Mouse (Mus musculus) R1 (cell line): ENCODE results near the gene Gm17409.

ENCODE experiments used
- DNase-seq: peaks from one replicate; pipeline ENCODE4 v3.0.0-alpha.2; 2018; ENCODE audit warnings: low read depth, low spot score

Gm17409 gene

DNA sequence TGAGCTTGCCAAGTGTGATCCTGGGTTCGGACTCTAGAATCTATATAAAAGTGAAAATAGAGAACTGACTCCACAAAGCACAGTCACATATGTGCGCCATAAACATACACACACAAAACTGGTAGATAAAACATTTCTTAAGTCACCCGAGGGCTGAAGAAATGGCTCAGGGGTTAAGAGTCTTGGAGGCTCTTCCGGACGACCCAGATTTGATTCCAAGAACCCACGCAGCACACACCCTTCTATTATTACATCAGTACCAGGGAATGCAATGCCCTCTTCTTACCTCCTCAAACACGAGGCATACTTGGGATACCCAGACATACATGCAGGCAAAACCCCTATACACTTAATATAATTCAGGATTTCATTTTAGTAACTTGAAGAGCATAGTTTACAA is at the start of gene Gm17409:
TSS of gene Gm17409 (plus strand) at position 301 of the 400 bp plus-strand sequence.
- no peak for DNase-seq

DNA sequence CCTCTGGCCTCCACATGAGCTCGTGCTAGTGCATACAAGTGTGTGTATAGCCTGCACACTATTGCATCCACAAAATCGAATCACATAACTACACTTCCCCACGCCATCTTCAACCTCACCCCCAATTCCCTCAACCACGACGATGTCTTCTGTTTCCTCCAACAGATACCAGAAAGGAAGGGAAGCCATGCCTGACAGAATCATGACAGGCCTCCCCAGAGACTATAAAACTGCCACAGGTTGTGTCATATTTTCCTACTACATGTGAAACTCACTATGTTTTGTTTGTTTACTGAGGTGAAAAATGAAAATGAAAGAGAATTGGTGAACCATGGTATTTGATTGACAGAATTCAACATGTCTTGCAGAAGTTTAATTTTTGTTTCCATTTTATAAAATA is 46.6 kb upstream of the Gm17409 start:
- DNase-seq = no peak

DNA sequence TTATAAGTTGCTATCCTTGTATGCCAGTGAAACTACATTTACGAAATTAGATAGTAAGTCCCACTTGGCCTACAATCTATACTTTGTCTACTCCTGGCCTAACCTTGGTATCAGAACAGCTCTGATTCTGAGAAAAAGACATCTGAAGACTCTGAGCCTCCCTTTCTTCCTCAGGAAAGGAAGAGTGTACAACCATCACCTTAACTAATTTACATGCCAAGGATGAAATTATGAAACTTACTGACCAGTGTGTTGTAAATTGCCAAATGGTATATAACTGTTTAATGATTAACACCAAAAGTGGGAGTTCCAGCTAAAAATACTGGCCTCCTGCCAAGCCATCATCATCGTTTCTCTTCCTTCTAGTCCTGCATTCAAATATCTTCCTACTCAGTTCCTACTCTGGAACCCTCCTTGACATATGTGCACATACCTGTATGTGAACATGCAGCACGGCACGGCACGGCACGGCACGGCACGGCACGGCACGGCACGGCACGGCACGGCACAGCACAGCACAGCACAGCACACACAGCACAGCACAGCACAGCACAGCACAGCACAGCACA is 44.4 kb upstream of the Gm17409 start:
- DNase-seq = no peak

DNA sequence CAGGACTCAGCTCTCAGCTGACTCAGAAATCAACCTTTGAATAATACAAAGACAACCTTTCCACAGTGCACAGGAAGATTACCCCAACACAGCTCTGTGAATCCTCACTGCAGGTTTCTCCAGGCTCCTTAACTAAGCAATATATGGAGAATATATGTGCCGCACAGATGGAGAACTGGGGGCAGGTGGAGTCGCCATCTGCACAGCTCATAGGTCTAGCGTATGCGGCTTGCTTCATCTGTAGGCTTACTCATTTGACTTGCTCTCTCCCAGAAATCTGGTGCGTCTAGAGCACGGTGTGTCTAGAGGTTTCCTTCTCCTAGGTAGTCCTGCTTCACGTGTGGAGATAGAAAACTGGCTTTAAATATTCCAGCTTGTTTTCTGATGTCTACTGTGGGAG is 37.7 kb upstream of the Gm17409 start:
- DNase-seq = no peak

DNA sequence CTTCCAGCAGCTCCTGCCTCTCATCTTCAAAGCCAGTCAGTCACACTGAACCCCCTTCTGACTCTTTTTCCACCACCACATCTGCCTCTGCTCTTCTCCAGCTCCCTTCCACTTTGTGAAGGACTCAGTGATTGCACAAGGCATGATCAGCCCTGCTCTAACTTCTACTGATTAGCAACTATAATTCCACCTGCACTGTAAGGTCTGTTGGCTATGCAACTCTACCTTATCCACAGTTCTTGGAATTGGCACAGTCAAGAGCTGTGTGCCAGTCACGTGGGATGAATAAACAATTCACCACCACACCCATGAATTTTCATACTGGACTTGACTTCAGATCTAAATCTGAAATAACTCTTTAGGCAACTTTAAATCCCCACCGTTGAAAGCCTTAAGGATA is 36.6 kb upstream of the Gm17409 start:
- no peak for DNase-seq

DNA sequence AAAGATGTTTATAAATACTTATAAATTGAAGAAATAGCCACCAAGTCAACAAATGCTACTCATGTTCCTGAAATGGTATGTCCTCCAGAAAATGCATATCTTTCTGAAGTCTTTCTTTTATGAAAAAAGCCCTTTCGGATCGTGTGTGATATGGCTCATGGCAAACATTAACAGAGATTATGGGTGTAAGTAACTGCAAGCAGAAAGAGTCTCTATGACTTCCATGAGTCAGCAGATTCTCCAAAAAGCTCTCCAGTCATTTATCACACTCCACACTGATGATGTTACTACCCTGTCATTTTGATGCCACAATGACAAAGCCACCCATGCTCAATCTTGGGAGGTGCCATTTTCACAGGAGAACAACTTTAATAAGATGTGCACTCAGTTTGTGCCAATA is 35.5 kb upstream of the Gm17409 start:
- DNase-seq = no peak

DNA sequence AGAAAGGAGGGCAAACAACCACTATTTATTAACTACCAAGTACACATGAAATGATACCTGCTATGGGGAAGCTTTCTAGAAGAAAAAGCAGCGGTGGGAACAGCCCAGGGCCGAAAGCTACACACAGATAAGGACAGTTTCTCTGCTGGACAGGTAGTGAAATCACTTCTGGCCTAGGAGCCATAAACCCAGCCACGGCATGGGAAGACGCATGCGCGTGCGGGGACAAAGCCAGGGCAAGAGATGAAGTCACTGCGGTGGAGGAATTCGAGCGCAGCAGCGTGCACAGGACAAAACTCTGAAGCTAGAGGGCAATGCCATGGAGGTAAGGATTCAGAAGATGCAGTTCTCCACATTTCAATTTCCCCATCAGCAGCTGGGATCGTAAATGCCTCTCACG is 34.4 kb upstream of the Gm17409 start:
- DNase-seq = no peak

DNA sequence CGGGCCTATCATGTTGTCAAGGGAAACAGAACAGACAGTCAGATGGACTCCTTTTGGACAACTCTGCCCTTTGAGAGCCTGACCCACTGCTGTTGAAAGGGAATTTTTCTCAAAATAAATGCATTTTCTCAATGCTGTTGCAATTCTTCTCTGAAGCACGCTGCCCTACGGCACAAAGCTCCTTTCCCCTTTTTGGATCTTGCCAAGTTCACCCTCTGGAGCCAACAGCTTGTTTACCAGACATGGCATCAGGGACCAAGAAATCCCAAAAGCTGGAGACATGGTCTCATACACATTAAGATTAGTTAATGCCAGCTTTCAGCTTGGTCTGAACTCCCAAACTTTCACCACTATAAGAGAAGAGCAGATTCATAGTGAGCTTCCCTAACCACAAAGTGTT is 33.0 kb upstream of the Gm17409 start:
- no peak for DNase-seq

DNA sequence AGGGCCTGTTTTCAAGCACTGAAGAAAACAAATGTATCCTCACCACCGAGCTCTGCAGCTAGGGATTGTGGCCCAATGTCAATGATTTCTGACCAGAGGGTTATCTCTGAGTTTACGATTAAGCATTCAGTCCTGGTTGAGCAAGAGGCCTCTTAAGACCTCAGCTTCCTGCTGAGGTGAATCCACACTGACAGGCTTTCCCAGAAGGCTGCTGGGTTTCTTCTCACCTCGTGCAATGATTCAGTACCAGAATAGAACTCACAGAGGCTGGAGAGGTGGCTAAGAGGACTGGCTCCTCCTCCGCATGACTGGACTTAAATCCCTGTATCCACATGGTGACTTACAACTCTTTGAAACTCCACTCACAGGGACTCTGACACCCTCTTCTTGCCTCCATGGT is 26.8 kb upstream of the Gm17409 start:
- no peak for DNase-seq

DNA sequence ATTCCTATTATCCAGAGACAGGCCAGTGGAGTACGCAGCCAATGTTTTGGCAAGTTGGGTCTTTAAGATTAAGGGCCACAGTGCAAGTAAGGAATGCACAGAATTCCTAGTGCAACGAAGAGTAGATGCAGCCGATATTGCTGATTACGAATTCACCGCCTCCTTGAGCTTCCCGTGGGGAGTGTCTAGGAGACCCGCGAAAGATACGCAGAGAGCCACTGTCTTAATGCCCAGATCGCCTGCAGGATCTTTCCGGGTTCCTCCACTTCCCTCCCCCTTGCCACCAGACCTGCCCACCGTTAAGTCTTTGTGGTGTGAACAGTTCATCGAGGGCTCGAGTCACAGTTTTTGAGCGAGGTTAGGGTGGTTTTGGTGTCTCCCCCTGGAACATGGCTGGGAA is 22.9 kb upstream of the Gm17409 start:
- no peak for DNase-seq

DNA sequence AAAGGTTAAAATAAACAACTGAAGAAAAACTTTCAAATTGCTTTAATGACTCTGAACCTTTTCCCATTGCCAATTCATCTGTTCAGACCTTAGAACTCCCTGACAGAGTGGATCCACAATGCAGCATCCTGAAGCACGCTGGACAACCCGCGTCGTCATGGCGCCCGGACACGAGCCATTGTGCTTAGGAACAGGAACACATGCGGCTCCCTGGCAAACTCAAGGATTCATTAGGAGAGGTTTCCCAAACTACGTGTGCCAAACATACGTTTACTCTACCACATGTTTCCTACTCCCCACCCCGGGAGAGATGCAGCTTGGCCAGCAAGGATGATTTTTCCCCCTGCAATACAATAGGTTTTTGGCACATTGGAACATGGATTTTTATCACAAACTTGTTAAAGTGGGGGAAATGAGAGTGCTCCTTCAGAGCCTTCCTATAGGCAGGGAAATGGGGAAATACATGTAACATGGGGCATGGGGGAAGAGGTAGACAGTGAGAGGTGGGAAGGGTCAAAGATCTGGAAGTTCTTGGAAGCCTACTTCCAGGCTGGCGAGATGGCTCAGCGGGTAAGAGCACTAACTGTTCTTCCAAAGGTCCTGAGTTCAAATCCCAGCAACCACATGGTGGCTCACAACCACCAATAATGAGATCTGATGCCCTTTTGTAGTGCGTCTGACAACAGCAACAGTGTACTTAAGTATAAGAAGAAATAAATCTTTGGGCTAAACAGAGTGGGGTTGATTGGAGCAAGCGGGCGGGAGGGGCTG is 15.6 kb upstream of the Gm17409 start:
- peak; percentile 46 for DNase-seq

DNA sequence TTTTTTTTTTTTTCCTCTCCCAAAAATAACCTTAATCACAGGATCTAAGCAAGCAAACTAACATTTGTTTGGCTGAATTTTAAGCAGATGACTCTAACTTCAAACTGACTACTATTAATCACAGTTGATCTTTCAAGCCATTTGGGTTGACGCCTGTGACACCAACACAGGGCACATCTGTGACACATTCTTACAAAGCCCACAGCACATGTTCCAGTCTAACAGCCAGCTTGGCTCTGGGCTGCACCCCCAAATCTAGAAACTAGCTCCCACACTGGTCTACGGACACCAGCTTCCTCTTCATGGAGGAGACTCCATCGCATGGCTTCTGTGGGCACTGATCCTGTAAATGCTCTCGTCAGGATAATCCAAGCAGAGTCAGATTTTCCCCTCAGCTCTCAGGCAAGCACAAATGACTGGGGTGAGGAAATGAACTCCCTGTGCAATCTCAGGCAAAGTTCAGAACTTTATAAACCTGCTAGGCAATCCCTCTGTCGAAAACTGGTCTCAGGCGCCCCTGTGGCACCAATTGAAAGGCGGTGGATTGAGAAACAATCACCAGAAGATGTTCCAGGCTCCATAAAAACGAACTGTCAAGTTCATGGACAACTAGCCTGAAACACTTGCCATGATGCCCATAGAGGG is 13.0 kb upstream of the Gm17409 start:
- DNase-seq = no peak

DNA sequence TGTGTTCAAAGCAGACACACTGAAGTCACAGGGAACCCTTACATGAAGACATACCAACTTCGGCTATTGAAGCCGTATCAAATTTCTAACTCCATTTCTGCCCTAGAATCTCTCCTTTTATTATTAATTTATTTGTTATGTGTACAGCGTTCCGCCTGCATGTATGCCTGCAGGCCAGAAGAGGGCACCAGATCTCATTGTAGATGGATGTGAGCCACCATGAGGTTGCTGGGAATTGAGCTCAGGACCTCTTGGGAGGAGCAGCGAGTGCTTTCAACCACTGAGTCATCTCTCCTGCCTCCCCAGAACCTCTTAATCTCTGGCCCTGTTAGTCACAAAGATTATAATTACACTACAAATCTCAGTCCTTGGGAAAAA is 12.4 kb upstream of the Gm17409 start:
- DNase-seq = peak; percentile 44

DNA sequence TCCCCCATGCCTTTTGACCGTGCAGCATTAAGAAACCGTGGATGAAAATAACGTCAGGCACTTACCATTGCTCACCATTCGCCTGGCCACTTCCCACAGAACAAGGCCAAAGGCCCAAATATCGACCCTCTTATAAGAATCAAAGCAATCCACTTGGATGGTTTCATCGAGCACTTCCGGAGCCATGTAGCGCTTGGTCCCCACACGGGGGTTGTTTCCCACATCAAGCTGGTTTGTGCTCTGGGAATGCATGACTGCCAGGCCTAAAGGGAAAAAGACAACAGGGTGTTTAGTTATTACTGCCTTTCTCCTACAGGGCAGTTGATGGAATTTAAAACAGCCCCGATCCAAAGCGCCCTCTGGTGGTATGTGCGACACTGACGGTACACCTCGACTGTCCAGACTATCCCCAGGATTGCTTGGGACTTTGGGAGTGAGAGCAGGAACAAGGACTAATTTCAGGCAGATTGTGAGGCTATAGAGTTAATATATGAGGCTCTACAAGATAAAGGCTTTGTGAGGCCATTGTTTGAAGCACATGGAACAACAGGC is 11.0 kb upstream of the Gm17409 start:
- peak; percentile 71 for DNase-seq

DNA sequence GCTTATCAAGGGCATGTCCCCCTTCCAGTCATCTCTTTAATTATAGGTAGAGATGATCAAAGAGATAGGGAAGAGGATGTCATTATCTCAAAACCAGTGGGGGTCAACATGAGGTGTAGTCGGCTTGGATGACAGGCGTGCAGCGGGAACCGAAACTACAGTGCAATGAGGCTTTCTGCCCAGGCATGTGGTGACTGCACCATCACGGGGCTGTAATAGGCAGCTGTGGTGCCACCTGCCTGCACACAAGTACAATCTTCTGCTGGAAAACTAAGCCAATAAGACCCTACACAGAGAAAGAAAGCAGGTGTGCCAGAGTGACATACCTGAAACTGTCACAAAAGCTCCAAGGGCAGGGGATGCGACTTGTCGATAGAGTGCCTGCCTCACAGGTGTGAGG is 374 bp downstream of the Gm17409 start:
- DNase-seq = no peak

DNA sequence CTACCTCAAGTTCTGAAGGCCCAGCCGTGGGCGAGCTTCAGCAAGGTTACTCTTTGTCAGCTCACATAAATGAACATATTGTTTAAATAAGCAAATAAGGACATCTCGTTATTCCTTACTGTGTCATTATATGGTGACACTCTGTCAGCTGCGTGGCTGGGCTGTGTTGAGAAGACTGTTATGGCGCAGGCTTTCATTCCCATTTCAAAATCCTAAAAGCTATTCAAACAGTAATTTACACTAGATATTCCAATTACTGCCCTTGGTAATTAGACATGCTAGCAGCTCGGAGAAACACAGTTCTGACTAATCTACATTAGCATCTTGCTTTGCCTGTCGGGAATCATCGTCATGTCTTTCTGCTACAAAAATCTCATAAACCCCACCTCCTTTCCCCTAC is 5.7 kb downstream of the Gm17409 start:
- DNase-seq = no peak

DNA sequence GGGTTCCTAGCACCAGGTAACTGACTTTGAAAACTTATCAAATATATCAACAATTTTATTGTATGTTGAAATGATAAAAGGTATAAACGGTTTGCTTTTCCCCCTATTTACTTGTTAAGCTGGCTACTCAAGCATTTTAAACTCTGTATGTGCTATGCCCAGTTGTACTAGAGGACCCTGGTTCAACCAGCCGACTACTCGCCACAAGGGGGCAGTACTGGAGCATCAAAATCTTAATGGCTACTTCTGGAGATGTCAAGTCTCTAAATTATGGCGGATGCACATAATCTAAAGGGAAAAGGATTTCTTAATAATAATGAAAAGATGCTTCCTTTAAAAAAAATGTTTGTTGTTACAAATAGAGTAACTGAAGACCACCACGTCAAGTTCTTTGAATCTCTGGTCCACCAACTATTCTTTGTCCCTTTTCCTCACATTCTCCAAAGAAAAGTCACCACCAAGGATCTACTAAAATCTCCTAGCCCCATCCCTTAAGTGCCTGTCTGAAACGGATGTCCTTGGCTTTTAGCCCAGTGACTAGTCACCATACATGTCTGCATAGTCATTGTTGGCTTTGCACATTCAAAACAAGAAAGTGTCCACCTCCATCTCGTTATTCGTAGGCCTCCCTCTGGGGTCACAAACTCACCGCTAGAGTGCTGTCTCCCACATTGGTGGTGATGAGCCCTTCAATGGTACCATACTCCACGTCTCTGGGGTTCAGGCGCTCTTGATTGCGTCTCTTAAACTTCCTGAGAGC is 7.2 kb downstream of the Gm17409 start:
- DNase-seq = peak; percentile 77

DNA sequence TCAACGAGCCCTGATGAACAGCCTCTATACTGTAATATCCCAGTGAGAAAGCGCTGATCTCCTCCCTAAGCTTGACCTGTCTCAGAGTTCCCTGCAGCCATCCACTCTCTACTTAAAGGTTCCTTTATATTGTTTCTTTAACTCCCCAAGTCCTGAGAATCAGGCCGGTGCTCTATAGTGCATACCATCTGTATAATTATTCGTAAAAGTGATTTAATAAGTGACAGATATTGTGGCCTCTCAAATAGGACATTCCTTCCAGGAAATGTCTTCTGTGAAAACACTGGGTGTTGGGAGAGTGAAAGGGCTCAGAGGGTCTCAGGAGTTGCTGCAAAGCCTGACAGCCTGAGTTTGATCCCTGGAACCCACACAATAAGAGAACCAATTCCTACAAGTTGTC is 8.2 kb downstream of the Gm17409 start:
- no peak for DNase-seq

DNA sequence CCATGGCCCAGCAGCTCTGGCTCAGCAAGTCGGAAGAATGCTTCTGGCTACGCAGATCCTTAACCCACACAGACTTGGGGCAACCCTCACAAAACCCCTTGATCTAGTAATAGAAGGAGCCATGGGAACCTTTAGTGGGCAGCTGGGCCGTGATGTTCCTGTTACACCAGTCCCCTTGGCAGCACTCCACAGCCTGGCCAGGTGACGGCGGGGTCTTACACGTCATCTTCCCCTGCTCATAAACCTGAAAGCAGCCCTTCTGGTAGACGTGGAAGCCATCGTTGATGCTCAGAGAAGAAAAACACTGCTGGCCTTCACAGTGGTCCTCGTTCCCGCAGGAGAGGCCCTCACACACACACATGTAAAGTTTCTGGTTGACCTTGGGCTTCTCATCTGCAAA is 9.6 kb downstream of the Gm17409 start:
- no peak for DNase-seq

DNA sequence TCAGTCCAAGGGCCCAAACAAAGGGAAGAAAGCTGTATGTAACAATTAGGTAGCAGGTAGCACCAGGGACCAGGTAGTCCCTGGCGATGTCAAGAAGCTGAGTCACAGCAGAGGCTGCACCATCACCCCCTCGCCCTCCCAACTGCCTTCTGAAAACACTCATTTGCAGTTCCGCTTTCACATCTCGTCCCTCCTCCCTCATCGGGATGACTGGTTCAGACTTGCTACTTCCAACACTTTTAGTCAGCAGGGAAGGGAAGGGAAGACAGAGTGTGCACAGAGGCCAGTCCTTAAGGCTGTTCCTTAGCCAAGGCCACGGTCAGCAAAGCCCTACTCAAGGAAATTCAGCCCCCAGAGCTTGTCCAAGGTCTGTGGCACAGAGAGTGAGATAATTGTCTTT is 10.8 kb downstream of the Gm17409 start:
- no peak for DNase-seq

DNA sequence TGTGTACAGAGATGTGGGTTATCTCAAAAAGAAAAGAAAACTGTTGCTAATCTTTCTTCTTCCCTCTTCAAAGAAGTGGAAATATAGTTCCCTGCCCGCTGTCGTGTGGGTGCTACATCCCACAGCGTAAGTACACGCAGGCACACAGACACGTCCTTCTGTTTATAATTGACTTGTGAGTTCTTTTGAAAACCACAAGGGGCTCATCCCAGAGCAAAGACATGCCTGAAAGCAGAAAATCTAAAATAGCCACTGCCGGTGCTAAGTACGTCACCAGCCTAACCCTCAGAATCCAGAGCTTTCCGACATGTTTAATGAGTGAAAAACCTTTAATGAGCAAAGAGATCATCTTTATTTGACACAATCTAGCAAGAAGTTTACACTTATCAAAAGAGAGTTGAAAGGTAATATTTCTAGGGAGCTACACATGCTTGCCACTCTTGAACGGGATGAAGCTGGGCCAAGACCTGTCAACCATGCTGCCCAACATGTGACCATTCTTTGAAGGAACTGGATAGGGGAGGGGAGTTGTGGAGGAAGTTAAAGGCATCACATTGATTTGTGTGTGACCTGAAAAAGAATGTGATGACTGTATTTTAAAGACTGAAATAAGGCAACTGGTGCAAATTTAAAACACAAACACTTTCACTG is 11.7 kb downstream of the Gm17409 start:
- DNase-seq = no peak
